Mouse (Mus musculus): ENCODE measurements around the gene Hpn. TPM values are rescaled to one million over a fixed set of nuclear protein-coding genes. Genes with fewer than 3 reads are reported as not detected.

The Hpn gene
- total and polyA plus RNA-seq, 2 experiments from 2014 or later = 0.88 TPM; not detected in 1

DNA sequence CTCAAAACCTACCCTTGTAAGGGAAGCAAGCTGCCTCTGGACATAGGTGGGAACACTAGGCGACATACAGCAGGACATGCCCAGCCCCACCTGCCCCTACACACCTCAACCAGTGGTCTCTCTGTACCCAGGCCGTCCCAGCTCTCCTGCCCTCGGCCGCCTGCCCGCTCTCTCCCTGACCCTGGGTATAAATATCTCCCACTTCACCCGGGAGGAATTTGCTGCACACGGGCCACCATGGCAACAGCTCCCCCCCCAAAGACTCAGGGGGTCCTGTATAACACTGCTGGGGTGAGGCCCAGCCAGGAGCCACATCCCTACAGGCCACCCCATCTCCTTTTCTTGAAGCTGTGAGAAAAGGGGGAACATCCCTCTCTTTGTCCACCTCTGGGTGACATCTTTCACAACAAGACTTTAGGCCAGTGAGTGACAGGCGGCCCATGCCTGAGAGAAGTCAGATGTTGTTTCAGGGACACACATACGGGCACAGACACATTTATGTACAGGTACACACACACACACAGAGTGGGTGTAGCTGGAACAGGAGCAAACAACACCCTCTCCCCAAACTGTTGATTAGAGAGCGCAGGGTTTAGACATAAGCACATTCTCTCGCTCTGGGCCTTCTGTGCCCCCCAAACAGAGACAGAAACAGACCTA lies 60.3 kb downstream of the Hpn start:
- H3K4me3 ChIP-seq (ENCODE audit: low read length) = no peak overlapping the region
- H3K36me3 ChIP-seq (ENCODE audit: insufficient read depth, low read length) = no peaks in the 10 kb centered on the region
- H3K4me1 ChIP-seq (ENCODE audit: insufficient read depth, low read length) = peaks cover 20% of the 10 kb centered on the region; the same call in 1 of the 2 replicates
- peaks cover 11% of the 10 kb centered on the region; the same call in 1 of the 2 replicates for H3K27me3 ChIP-seq (ENCODE audit: insufficient read depth, low read length)
- TF ChIP-seq CTCF (IDR thresholded peaks at IDR 0.05; ENCODE audit: low read depth) = no peak
- no peak overlapping the region for H3K9ac ChIP-seq (replicated peaks; ENCODE audit: low read length)
- H3K27ac ChIP-seq = 0 out of 2 replicates have a peak overlapping the region, but pooled peaks have one; percentile 4
- peak overlapping the region; percentile 35; the same call in 1 of the 2 replicates for H3K4me2 ChIP-seq (ENCODE audit: low read depth, low read length)
- WGBS = 41% methylated on average over 11 of the region's 11 CpGs
- H3K9me3 ChIP-seq (ENCODE audit: low read length) = no peaks in the 10 kb centered on the region
- ATAC-seq (no peak), DNase-seq (ENCODE audit: low spot score) (no peak)

DNA sequence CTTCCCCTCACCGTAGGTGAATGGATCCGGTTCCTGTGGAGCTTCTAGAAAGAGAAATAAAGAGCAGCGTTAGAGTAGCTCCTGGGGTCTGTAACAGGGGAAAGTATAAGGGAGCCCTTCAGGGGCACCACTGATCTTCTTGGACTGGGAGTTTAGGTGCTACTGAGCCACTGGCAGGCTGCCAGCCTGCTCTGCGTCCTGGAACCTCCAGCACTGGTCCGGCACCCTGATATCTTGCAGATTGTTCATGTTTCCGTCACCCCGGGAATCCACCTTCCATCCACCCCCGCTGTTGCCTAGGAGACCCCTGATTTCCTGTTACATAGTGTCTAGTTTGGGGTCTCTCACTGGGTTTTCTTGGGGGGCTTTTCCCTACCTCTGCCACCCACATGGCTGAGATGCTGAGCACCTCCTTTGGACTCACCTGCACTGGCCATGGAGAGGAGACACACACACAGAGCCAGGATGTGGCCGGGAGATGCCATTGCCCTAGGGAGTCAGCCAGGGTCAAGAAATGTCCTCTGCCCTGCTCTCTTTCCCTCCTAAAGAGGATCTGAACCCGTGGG lies 61.1 kb downstream of the Hpn start:
- no peak overlapping the region for H3K9ac ChIP-seq (replicated peaks; ENCODE audit: low read length)
- no peak overlapping the region for H3K4me3 ChIP-seq (ENCODE audit: low read length)
- WGBS = 29% methylated on average over 10 of the region's 10 CpGs
- ATAC-seq (no peak), DNase-seq (ENCODE audit: low spot score) (no peak)
- H3K27me3 ChIP-seq (ENCODE audit: insufficient read depth, low read length) = peaks cover 11% of the 10 kb centered on the region; the same call in 1 of the 2 replicates
- no peak overlapping the region for H3K4me2 ChIP-seq (ENCODE audit: low read depth, low read length)
- no peaks in the 10 kb centered on the region for H3K9me3 ChIP-seq (ENCODE audit: low read length)
- TF ChIP-seq CTCF (IDR thresholded peaks at IDR 0.05; ENCODE audit: low read depth) = no peak
- peaks cover 22% of the 10 kb centered on the region; the same call in 1 of the 2 replicates for H3K4me1 ChIP-seq (ENCODE audit: insufficient read depth, low read length)
- no peaks in the 10 kb centered on the region for H3K36me3 ChIP-seq (ENCODE audit: insufficient read depth, low read length)
- H3K27ac ChIP-seq = no peak overlapping the region

DNA sequence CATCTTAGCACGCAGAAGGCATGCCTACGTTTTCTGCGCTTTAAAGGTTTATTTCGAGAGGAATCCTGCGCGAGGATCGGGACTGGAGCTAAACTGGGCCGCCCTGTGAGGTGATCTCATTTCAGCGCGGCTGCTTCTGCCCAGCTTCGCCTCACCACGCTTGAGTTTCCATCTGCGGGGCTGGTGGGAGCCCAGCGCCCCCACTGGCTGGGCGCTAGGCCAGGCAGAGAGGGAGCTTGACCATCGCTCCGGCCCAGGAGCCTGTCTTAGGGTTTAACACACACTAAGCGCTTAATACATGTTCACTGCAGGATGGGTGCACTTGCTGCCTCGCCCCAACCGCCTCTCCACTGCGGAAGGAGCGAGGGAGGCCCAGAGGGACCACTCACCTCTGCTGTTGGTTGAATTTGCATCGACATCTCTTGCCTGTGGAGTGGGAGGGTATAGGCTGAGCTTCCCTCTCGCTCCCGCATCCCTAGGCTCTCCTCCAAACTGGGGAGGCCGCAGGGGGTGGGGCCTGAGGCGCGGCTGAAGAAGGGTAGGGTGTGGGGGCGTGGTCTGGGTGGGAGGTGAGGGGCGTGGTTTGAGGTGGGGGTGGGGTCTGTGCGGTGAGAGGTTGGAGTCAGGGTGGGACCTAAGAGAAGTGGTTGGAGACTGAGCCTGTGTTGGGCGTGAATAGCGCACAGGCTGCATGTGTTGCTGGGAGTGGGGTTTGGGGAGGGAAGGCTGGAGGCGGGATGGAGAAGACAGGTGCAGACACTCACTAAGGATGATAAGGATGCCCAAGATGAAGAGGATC lies 62.3 kb downstream of the Hpn start:
- 2% methylated on average over 34 of the region's 34 CpGs for WGBS
- no peaks in the 10 kb centered on the region for H3K9me3 ChIP-seq (ENCODE audit: low read length)
- DNase-seq (ENCODE audit: low spot score) (peak; percentile 75), ATAC-seq (peak; percentile 27; the same call in 1 of the 2 replicates)
- H3K27ac ChIP-seq = peak overlapping the region; percentile 15; the same call in 1 of the 2 replicates
- H3K9ac ChIP-seq (replicated peaks; ENCODE audit: low read length) = peak overlapping the region; percentile 33
- H3K4me2 ChIP-seq (ENCODE audit: low read depth, low read length) = peak overlapping the region; percentile 60
- peaks cover 22% of the 10 kb centered on the region; the same call in 1 of the 2 replicates for H3K4me1 ChIP-seq (ENCODE audit: insufficient read depth, low read length)
- peak; percentile 49 for TF ChIP-seq CTCF (IDR thresholded peaks at IDR 0.05; ENCODE audit: low read depth)
- no peaks in the 10 kb centered on the region for H3K36me3 ChIP-seq (ENCODE audit: insufficient read depth, low read length)
- H3K27me3 ChIP-seq (ENCODE audit: insufficient read depth, low read length) = peaks cover 11% of the 10 kb centered on the region; the same call in 1 of the 2 replicates
- peak overlapping the region; percentile 11 for H3K4me3 ChIP-seq (ENCODE audit: low read length)

DNA sequence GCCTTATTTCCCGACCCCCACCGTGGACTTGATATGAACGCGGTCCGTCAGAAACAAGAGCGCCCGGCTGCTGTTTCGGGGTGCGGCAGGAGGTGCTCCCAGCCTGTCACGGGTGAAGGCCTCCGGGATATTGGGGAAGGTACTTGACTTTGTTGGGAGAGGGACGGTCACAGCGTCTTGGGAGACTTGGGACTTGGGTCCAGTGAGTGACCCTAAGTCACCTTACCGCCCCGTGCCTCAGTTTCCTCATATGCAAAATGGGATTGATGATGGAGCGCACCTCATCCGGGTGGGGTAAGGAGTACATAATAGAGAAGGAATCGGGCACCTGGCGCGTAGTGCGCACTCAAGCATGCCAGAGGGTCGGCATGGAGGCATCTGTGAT lies 62.8 kb downstream of the Hpn start:
- H3K4me2 ChIP-seq (ENCODE audit: low read depth, low read length) = peak overlapping the region; percentile 60
- H3K27me3 ChIP-seq (ENCODE audit: insufficient read depth, low read length) = peaks cover 11% of the 10 kb centered on the region; the same call in 1 of the 2 replicates
- TF ChIP-seq CTCF (IDR thresholded peaks at IDR 0.05; ENCODE audit: low read depth) = no peak
- H3K36me3 ChIP-seq (ENCODE audit: insufficient read depth, low read length) = no peaks in the 10 kb centered on the region
- peak overlapping the region; percentile 11 for H3K4me3 ChIP-seq (ENCODE audit: low read length)
- ATAC-seq (no peak), DNase-seq (ENCODE audit: low spot score) (no peak)
- peaks cover 22% of the 10 kb centered on the region; the same call in 1 of the 2 replicates for H3K4me1 ChIP-seq (ENCODE audit: insufficient read depth, low read length)
- H3K9ac ChIP-seq (replicated peaks; ENCODE audit: low read length) = no peak overlapping the region
- no peak overlapping the region for H3K27ac ChIP-seq
- H3K9me3 ChIP-seq (ENCODE audit: low read length) = no peaks in the 10 kb centered on the region
- WGBS = 3% methylated on average over 22 of the region's 22 CpGs

DNA sequence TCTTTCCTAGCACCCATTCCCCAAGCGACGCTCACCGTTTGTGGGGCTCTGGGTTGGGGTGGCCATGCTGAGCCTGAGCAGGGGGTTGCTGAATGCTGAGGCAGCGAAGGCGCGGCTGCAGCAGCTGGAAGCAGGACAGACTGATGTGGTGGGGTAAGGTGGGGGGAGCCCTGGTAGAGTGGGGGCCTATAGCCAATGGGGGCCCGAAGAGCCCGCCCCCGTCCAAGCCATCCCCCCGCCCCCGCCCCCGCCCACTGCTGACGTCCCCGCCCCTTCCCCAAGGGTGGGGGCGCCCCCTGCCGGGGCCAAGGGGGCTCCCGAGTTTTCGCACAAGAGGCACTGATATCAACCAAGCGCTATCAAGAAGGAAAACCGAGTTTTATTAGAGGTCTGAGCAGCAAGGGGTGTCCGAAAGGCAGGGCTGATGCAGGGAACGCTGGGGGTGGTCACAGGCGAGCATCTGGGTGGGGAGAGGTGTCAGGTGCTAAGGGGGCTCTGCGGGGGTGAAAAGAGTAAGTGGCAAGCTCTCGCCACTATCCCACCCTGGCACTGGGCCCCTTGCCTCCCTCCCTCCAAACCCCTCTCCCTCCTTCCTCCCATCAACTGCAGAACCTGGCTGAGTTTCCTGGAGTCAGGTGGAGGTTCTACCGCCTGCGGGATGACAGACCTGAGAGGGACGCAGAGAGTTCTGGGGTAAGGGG lies 63.6 kb downstream of the Hpn start, which contains the start of gene Fxyd7:
Fxyd7 (minus strand) TSS at position 147 of the 701 bp plus-strand sequence.
- Histone ChIP-seq H3K27me3 (ENCODE audit: insufficient read depth, low read length) (peaks cover 14% of the 10 kb centered on the region; the same call in 1 of the 2 replicates), H3K4me1 (ENCODE audit: insufficient read depth, low read length) (peaks cover 22% of the 10 kb centered on the region; the same call in 1 of the 2 replicates), H3K27ac (peak within 1 kb of the TSS; percentile 56; the same call in 1 of the 2 replicates), H3K9me3 (ENCODE audit: low read length) (no peaks in the 10 kb centered on the region), H3K4me3 (ENCODE audit: low read length) (peak within 1 kb of the TSS; percentile 46), H3K36me3 (ENCODE audit: insufficient read depth, low read length) (no peaks in the 10 kb centered on the region), H3K9ac (replicated peaks; ENCODE audit: low read length) (peak within 1 kb of the TSS; percentile 56), H3K4me2 (ENCODE audit: low read depth, low read length) (peak within 1 kb of the TSS; percentile 60)
- no peak for TF ChIP-seq CTCF (IDR thresholded peaks at IDR 0.05; ENCODE audit: low read depth)
- DNase-seq (ENCODE audit: low spot score) (peak; percentile 77), ATAC-seq (peak; percentile 38)
- WGBS = 2% methylated on average over 26 of the region's 28 CpGs

DNA sequence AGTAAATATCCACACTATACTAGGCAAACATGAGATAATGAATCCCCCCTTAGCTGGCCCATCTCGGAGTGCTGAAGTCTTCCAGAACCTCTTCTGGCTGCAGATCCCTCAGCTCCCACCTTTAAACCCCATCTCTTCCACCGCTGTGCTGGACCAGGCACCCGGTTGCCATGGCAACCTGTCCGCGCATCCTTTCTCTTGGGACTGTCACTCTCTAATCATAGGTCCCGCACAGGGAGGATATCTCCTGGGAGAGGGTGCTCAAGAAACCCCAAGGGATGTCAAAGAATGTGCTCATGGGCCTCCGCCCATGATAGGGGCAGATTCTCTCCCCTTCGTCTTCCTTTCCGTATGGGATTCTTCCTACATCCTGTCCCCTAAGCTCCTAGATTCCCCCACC lies 64.2 kb downstream of the Hpn start:
- Histone ChIP-seq H3K36me3 (ENCODE audit: insufficient read depth, low read length) (no peaks in the 10 kb centered on the region), H3K4me3 (ENCODE audit: low read length) (peak overlapping the region; percentile 46), H3K9ac (replicated peaks; ENCODE audit: low read length) (peak overlapping the region; percentile 56), H3K4me1 (ENCODE audit: insufficient read depth, low read length) (peaks cover 22% of the 10 kb centered on the region; the same call in 1 of the 2 replicates), H3K27me3 (ENCODE audit: insufficient read depth, low read length) (peaks cover 16% of the 10 kb centered on the region; the same call in 1 of the 2 replicates), H3K4me2 (ENCODE audit: low read depth, low read length) (peak overlapping the region; percentile 60), H3K9me3 (ENCODE audit: low read length) (no peaks in the 10 kb centered on the region), H3K27ac (peak overlapping the region; percentile 56; the same call in 1 of the 2 replicates)
- DNase-seq (ENCODE audit: low spot score) = peak; percentile 69
- ATAC-seq = peak; percentile 8
- TF ChIP-seq CTCF (IDR thresholded peaks at IDR 0.05; ENCODE audit: low read depth) = no peak
- WGBS = 4% methylated on average over 9 of the region's 9 CpGs

Measured in hindbrain, postnatal 0 days (tissue).